Mouse (Mus musculus) spleen, adult 10 weeks (tissue): ENCODE data around the gene Me3. TPM values are rescaled to one million over a fixed set of nuclear protein-coding genes. Genes with fewer than 3 reads are reported as not detected.

Source experiments
- polyA plus RNA-seq: library from polyadenylated mRNA; stranded (reverse); fragments of 350-450 nt; fragmentation: Illumina TruSeq; extraction: RNeasy Lipid Tissue Mini Kit (QIAGEN cat#74804); gene quantifications from one replicate; pipeline ENCODE4 v1.2.3, GENCODE M21; 2015; ENCODE audit warnings: low replicate concordance; ENCODE audit not compliant: insufficient read depth

The Me3 gene
- 0.41 TPM for polyA plus RNA-seq

DNA sequence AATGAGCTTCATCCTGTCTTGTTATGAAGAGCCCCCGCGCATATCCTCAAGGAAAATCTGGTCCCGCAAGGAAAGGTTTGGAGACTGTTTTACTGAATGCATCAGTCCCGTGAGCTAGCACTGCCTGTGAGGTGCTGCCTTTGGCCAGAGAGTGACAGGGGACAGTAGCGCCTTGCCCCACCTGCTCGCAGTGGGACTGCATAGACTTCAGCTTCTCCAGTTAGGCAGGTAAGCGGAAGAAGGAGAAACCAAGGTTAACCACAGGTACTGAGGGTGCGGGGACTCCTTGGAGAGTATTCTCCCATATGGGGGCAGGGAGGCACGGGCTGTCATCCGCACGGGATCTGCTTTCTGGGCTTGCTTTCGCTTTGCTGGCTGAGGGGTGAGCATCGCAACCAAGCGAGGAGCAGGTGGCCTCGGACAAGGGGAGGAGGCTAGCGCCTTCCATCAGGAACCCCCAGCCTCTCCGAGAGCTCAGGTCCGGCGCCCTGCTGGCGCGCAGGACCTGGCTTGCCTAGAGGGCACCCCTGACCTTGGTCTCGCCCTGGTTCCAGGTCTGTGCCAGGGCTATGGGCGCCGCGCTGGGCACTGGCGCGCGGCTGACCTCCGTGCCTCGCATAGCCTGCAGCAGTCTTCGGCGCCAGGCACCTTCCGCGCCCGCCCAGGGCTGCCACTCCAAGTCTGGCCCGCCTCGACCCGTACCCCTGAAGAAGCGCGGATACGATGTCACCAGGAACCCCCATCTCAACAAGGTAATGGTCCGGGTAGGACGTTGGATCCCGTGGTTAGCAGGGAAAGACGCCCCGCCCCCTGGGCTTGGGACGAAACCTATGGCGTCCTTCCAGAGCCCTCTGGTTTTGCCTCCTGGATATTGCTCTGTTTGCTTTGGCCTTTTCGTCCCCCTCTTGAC is at the start of gene Me3:
Gene Me3 (plus strand): TSS at position 51 of the 910 bp plus-strand sequence.

DNA sequence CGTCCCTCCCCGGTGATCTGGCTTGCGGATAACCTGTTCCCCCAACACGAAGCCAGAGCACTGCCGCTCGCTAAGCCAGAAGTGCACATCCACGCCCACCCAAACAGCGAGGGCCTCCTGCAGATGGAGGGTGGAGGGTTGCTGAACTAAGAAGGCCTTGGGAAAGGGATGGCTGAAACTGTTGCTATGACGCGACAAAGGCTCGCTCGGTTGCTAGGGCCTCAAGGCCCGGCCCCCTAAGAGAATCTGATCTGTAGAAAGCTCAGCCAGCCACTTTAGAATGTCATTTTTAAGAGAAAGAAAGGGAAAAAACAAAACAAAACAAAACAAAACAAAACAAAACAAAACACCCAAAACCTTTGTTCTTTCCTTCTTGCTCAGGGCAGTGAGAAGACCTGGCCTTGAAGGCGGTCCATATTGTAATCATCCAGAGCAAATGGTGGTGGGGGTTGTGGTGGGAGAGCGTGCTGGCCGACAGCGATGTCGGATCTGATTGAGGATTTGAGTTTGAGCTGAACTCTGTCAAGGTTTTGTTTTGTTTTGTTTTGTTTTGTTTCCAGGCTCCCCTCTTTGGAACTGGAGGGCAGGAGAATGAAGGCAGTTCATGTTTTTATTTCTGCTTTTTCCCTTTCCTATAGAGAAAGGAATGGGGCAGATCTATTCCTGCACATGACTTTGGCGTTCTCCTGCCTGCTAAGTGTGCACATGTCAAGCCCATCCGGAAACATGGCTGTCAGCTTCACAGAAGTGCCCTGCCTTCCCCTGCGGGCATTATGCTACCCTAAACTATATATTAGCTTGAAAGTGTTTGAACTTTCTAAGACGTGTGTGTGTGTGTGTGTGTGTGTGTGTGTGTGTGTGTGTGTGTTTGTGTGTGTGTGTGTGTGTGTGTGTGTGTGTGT is 271.5 kb downstream of the Me3 start, which contains the start of gene Ccdc81:
Gene Ccdc81 (minus strand): TSS at position 188 of the 902 bp plus-strand sequence.

Other genes starting within 250 kb of the Me3 start
- gene Tmem135, start 228.2 kb upstream of the Me3 start, polyA plus RNA-seq, result 29.5 TPM
- 7.6 TPM for gene Fzd4, start 228.0 kb upstream of the Me3 start, polyA plus RNA-seq
- gene Prss23, start 105.2 kb upstream of the Me3 start, polyA plus RNA-seq, result 20.9 TPM